Mouse (Mus musculus): ENCODE measurements around the gene Pmm2. TPM values are rescaled to one million over a fixed set of nuclear protein-coding genes. Genes with fewer than 3 reads are reported as not detected.

Pmm2 gene
- total RNA-seq, 2 experiments from 2014 or later, result 24.3 to 50.5 TPM

DNA sequence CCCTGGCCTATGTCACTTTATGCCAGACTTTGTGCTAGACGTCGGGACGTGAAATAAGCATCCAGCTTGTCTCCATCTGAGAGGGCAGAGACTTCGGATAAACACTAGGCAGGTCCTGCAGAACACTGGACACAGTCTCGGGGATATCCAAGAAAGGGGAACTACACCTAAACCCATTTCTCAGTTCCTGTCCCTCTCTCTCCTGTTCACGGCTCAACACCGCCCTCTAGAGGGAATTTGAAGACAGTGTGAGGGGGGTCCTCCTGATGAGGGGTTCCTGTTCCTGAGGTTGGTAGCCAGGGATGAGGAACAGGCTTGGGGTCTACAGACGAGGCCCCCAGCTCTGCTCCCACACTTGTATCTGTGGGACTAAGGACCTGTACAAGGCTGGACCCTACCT lies 36.7 kb downstream of the Pmm2 start:
- intact Hi-C loops (cut with DNase I), result loop anchor here (2.0 to 5.0 kb wide), 2 partner anchors 37 to 179 kb away; partner anchors contain the start of genes Pmm2 and Tmem186
- no peak for DNase-seq (ENCODE audit: low spot score in 2 of 2)

GRCm38 (mm10) chr16:8675559-8675958 lies 38.1 kb downstream of the Pmm2 start:
- DNase-seq (ENCODE audit: low spot score in 2 of 2), result no peak
- intact Hi-C loops (cut with DNase I), result loop anchor here (2.0 kb wide), 1 partner anchor 181 kb away; no protein-coding TSS in a partner anchor

- intact Hi-C loops (cut with DNase I), result loop anchor here (2.0 kb wide), 1 partner anchor 269 kb away; no protein-coding TSS in a partner anchor
- no peak for DNase-seq (ENCODE audit: low spot score in 2 of 2)
Measured at GRCm38 (mm10) chr16:8676228-8676627, 38.8 kb downstream of the Pmm2 start.

- DNase-seq (ENCODE audit: low spot score in 2 of 2), result no peak
Measured at GRCm38 (mm10) chr16:8676800-8677199, 39.3 kb downstream of the Pmm2 start.

GRCm38 (mm10) chr16:8678035-8678434 lies 40.6 kb downstream of the Pmm2 start:
- intact Hi-C loops (cut with DNase I), result no loop called here
- no peak for DNase-seq (ENCODE audit: low spot score in 2 of 2)

More at GRCm38 (mm10) chr16:8676800-8677199, 39.3 kb downstream of the Pmm2 start:
- intact Hi-C loops (cut with DNase I), result loop anchor here (2.0 kb wide), 1 partner anchor 270 kb away; no protein-coding TSS in a partner anchor

DNA sequence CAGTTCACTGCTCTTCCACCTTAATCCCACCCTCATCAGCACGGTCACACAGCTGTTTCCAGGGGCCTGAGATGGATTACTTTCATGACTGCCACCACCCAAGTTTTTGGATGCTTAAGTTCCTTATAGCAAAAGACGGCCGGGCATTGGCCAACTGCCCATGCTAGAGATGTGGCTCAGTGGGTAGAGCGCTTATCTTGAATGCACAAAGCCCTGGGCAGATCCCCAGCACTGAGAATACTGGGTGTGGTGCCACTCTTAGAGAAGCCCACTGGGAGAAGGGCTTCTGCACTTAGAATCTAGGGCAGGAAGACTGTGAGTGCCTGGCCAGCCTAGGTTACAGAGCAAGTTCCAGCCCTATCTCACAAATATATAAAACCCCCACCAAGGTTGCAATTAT lies 41.2 kb downstream of the Pmm2 start:
- intact Hi-C loops (cut with DNase I), result no loop called here
- DNase-seq (ENCODE audit: low spot score in 2 of 2), result no peak

DNA sequence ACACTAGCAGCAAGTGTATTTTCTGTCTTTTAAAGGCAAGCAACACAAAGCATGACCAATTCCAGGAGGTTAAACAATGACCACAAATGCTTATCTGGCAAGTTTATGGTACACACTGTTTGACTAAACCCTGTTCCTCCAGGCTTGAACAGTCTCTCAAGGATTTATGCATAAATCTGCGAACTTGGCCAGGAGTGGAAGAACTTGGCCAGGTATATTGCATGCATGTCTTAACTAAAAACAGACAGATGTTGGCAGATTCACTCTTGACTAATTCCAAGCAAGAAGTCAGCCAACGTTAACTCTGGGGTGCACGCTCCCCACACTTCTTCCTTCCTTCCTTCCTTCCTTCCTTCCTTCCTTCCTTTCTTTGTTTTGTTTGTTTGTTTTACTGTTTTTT lies 42.3 kb downstream of the Pmm2 start:
- DNase-seq (ENCODE audit: low spot score in 2 of 2), result no peak
- intact Hi-C loops (cut with DNase I), result no loop called here

GRCm38 (mm10) chr16:8680470-8680869 lies 43.0 kb downstream of the Pmm2 start, which contains the start of gene Gm5767:
Gene Gm5767 (plus strand): TSS chr16:8680770.
- DNase-seq (ENCODE audit: low spot score in 2 of 2), result no peak
- intact Hi-C loops (cut with DNase I), result no loop called here

- no peak for DNase-seq (ENCODE audit: low spot score in 2 of 2)
- intact Hi-C loops (cut with DNase I), result no loop called here
Measured at GRCm38 (mm10) chr16:8685087-8685486, 47.6 kb downstream of the Pmm2 start.

DNA sequence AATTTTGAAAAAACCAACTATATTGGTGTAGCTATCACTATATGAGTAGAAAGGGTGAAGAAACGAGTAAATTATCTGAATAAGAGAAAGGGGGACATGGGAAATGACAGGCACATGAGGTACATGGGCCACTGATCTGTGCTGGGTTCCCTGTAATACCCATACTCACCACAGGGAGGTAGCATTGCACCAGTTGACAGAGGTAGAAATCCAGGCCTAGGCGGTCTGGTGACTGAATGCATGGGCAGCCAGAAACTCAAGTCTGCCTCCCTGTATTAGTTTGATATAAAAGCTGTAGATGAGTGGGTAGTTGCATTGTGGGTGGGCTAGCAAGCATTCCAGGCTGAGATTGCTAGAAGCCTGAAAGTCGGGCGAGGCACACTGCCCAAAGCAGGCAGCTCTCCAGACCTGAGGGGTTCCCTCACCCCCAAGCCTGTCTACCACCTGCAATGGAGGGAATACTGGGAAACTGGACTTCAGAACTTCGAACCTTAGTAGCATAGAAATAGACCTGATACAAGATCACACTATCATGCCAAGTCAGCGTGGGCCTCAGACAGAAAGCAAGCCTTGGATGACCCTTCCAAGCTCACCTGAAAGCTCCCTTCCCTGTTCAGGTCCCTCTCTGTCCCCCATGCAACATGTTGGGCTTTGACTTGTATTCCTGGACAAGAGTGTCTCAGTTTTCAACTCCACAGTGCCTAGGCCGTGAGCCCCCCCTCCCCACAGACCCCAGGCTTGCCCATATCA lies 48.8 kb downstream of the Pmm2 start:
- DNase-seq (ENCODE audit: low spot score in 2 of 2), result peak; percentile 62 to 82
- intact Hi-C loops (cut with DNase I), result loop anchor here (2.0 kb wide), 2 partner anchors 83 to 183 kb away; no protein-coding TSS in a partner anchor

DNA sequence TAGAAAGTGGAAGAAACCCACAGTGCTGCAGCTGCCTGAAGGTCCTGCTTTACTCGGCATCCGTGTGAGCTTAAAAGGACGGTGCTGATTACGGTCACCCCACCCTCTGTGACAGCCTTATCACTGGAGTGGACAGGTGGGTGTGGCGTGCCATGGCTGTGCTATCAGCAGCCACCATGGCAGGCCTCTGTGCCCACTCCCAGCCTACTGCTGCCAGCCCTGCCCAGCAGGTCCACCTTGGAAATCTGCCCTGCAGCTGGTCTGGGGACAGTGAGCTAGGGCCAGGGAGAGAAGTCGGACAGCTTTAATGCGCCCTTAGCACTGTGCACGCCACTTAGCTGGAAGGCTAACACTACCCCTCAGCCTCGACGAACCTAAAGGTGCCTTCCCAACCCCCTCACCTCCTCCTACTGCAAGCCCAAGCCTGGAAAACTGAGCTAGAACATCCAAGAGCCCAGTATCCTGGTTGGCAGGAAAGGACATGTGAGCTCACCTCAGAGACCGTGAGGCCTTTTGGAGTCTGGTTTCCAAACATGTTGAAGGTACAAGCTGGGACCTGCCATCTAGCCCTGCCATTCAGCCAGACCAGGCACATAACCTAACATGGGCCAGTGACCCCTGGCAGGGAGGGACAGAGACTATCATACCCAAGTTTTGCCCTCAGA lies 49.5 kb downstream of the Pmm2 start:
- DNase-seq (ENCODE audit: low spot score in 2 of 2), result no peak

DNA sequence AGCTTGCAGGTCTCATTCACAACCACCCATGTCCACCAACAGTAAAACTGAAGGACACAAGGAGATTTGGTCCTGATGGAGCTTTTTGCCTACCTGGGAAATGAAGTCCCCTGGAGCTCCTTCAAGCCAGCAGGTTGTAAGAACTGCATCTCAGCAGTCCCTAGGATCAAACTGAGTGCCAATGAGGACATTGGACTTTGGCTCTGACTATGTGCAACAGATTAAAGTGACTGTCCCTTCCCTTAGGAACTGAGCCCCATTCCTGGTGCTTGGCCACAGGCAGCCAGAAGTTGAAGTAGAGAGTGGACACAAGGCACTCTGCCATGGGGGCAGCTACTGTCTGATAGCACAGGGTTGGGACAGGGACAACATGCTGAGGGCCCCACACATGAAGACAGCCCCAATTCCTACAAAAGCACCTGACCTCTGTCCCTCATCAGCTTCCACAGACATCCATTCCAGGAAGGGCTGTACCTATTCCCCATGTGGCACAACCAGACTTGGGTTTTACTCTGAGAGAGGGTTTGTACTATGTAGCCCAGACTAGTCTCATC lies 50.2 kb downstream of the Pmm2 start:
- intact Hi-C loops (cut with DNase I), result loop anchor here (2.0 kb wide), 2 partner anchors 81 to 181 kb away; no protein-coding TSS in a partner anchor
- no peak for DNase-seq (ENCODE audit: low spot score in 2 of 2)

More for the DNA sequence above, 49.5 kb downstream of the Pmm2 start:
- intact Hi-C loops (cut with DNase I), result loop anchor here (2.0 kb wide), 2 partner anchors 82 to 182 kb away; no protein-coding TSS in a partner anchor

GRCm38 (mm10) chr16:8689979-8690656 lies 52.6 kb downstream of the Pmm2 start:
- DNase-seq (ENCODE audit: low spot score in 2 of 2), result peak in 1 of 2 experiments; percentile 46
- intact Hi-C loops (cut with DNase I), result no loop called here

DNA sequence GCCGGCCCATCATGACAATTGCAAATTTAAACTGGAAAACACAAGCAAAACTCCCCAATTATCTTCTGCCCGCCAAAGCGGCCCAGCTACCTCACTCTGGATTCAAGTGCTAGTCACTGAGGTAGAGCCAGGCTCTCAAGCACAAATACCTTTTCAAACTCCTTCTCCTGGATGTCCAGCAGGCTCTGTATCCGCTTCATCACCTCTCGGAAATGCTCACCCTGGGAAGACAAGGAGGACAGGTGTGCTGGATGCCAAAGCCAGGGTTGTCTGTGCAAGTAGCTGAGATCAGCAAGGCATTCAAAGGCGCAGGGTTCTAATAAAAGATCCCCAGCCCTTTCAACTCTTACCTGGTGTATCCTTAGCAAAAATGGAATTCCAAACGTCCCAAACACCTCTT lies 53.7 kb downstream of the Pmm2 start:
- intact Hi-C loops (cut with DNase I), result no loop called here
- no peak for DNase-seq (ENCODE audit: low spot score in 2 of 2)

- no peak for DNase-seq (ENCODE audit: low spot score in 2 of 2)
- intact Hi-C loops (cut with DNase I), result no loop called here
Measured at GRCm38 (mm10) chr16:8699556-8699955, 62.1 kb downstream of the Pmm2 start.

- intact Hi-C loops (cut with DNase I), result loop anchor here (10.0 kb wide), 1 partner anchor 134 kb away; the partner anchor contains the start of gene 1810013L24Rik
- no peak for DNase-seq (ENCODE audit: low spot score in 2 of 2)
Measured at GRCm38 (mm10) chr16:8700586-8700985, 63.1 kb downstream of the Pmm2 start.

- intact Hi-C loops (cut with DNase I), result no loop called here
Measured at GRCm38 (mm10) chr16:8711998-8712397, 74.5 kb downstream of the Pmm2 start.

More at GRCm38 (mm10) chr16:8711998-8712397, 74.5 kb downstream of the Pmm2 start:
- DNase-seq (ENCODE audit: low spot score in 2 of 2), result no peak

Measured in left cerebral cortex, postnatal 36 days (tissue).